Mouse (Mus musculus) lung, embryonic 15.5 days (tissue): ENCODE measurements around the gene Gm21093. TPM values are rescaled to one million over a fixed set of nuclear protein-coding genes. Genes with fewer than 3 reads are reported as not detected.
"Not testable (repeated sequence)": the region's sequence is repeated elsewhere in the genome, so short reads cannot be mapped to it uniquely, and the experiment has no call there.

Source experiments
- ATAC-seq: fragments of 200-750 bp; cut with Nextera tagmentation; 2 replicates; pipeline ENCODE4 v1.8.0; 2017; ENCODE audit warnings: moderate number of reproducible peaks, borderline replicate concordance; ENCODE audit not compliant: low FRiP score, low TSS enrichment; ENCODE audit errors: extremely low read depth
- H3K27ac ChIP-seq: fragments of 300-500 bp; sonication (generic); 2 replicates; pipeline ENCODE4 v1.5.1; 2015; ENCODE audit warnings: moderate library complexity, mild to moderate bottlenecking, inconsistent platforms
- H3K27me3 ChIP-seq: fragments of 300-500 bp; sonication (generic); 2 replicates; pipeline ENCODE4 v1.6.1; 2015; ENCODE audit warnings: inconsistent platforms
- H3K36me3 ChIP-seq: fragments of 300-500 bp; sonication (generic); 2 replicates; pipeline ENCODE4 v1.6.1; 2015; ENCODE audit warnings: inconsistent platforms
- H3K4me1 ChIP-seq: fragments of 300-500 bp; sonication (generic); 2 replicates; pipeline ENCODE4 v1.6.1; 2015; ENCODE audit warnings: inconsistent platforms
- H3K4me2 ChIP-seq: fragments of 300-500 bp; sonication (generic); 2 replicates; pipeline ENCODE4 v1.6.1; 2015; ENCODE audit warnings: inconsistent platforms, mild to moderate bottlenecking, moderate library complexity
- H3K4me3 ChIP-seq: fragments of 300-500 bp; sonication (generic); 2 replicates; pipeline ENCODE4 v1.5.1; 2015; ENCODE audit warnings: mild to moderate bottlenecking, inconsistent platforms
- H3K9ac ChIP-seq: fragments of 300-500 bp; sonication (generic); 2 replicates; pipeline ENCODE4 v1.6.1; 2015; ENCODE audit warnings: inconsistent platforms
- H3K9me3 ChIP-seq: fragments of 300-500 bp; sonication (generic); 2 replicates; pipeline ENCODE4 v1.6.1; 2016; ENCODE audit warnings: inconsistent platforms
- WGBS: fragments of 180-500 bp; shearing (Covaris S2); methylation state at CpG from one replicate; pipeline ENCODE4 v1.1.7; 2015; 5-methylcytosine and 5-hydroxymethylcytosine counted together
- polyA plus RNA-seq: library from polyadenylated mRNA; unstranded; fragments of >200 nt; fragmentation: Nextera tagmentation; extraction: Ambion mirVana; gene quantifications from 2 replicates; pipeline ENCODE4 v1.2.1, GENCODE M21; 2015

Gene Gm21093
- 0.09 TPM in 1 of 2 replicates, not detected in the other for polyA plus RNA-seq

GRCm38 (mm10) chr4:42034626-42035025 lies at the start of gene Gm21093:
Gene Gm21093, minus strand, starts transcription at chr4:42034726.
- not testable (repeated sequence) for H3K4me2 ChIP-seq, H3K27ac ChIP-seq, H3K9me3 ChIP-seq, H3K36me3 ChIP-seq, H3K4me3 ChIP-seq, ATAC-seq, H3K4me1 ChIP-seq, H3K27me3 ChIP-seq, H3K9ac ChIP-seq
- no CpG with 5 or more reads among the region's 8 CpGs for WGBS

Other genes with a start within 250 kb of the Gm21093 start
- 26.8 and 44.4 TPM in 2 replicates for gene Gm21541, start 131.1 kb downstream of the Gm21093 start, polyA plus RNA-seq
- 1.7 TPM in 2 replicates for gene Gm20878, start 93.2 kb downstream of the Gm21093 start, polyA plus RNA-seq
- 0.06 and 0.11 TPM in 2 replicates for gene Fam205a4, start 68.7 kb downstream of the Gm21093 start, polyA plus RNA-seq
- gene Gm3893, start 56.5 kb upstream of the Gm21093 start, polyA plus RNA-seq: not detected in 2 replicates
- gene Gm13304, start 80.1 kb upstream of the Gm21093 start, polyA plus RNA-seq: 11.5 TPM in 1 of 2 replicates, not detected in the other
- not detected in 2 replicates for gene Gm13306, start 118.7 kb upstream of the Gm21093 start, polyA plus RNA-seq
- gene Gm13305, start 133.9 kb upstream of the Gm21093 start, polyA plus RNA-seq: 0.54 TPM in 1 of 2 replicates, not detected in the other
- not detected in 2 replicates for gene Gm10600, start 205.9 kb upstream of the Gm21093 start, polyA plus RNA-seq
- gene Ccl21b, start 221.0 kb upstream of the Gm21093 start, polyA plus RNA-seq: not detected in 2 replicates